Mouse (Mus musculus) ES-Bruce4 (cell line): ENCODE results near the gene Ttc7b.

Source experiments
- CTCF ChIP-seq: IDR thresholded peaks from one replicate; pipeline ENCODE4 v1.8.1; 2011; ENCODE audit warnings: low read depth, low read length
- POLR2A ChIP-seq: IDR thresholded peaks from one replicate; pipeline ENCODE4 v1.8.1; 2011; ENCODE audit warnings: low read length; ENCODE audit not compliant: insufficient read depth

DNA sequence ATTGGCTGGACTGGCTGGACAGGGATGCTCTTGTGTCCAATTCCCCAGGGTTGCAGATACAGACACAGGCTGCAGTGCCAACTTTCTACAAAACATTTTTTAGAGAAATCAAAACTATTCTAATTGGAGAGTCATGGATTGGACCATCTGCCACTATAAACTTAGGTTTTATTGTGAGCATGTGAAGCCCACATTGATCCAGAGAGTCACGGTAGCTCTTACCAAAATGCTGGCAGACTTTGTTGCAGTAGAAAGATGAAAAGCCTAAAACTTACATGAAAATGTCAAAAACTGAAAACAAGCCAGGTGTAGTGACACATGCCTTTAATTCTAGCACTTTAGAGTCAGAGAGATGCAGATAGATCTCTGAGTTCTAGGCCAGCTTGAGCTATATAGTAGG is 84.9 kb downstream of the Ttc7b start:
- no peak for TF ChIP-seq POLR2A
- TF ChIP-seq CTCF: no peak
